Mouse (Mus musculus) limb, embryonic 14.5 days (tissue): ENCODE measurements around the gene Prkn. TPM values are rescaled to one million over a fixed set of nuclear protein-coding genes. Genes with fewer than 3 reads are reported as not detected.

Experiments
- ATAC-seq: fragments of 200-750 bp; cut with Nextera tagmentation; 2 replicates; pipeline ENCODE4 v1.8.0; 2017; ENCODE audit warnings: low read depth, moderate number of reproducible peaks, moderate TSS enrichment; ENCODE audit not compliant: low FRiP score
- DNase-seq: peaks from one replicate; pipeline ENCODE4 v3.0.0-alpha.2; 2015; ENCODE audit warnings: low spot score
- H3K27ac ChIP-seq: fragments of 300-500 bp; sonication (generic); replicated peaks from 2 replicates; pipeline ENCODE4 v1.5.1; 2014; ENCODE audit warnings: low read depth, mild to moderate bottlenecking, low read length, moderate library complexity, mixed read lengths
- H3K27me3 ChIP-seq: fragments of 300-500 bp; sonication (generic); 2 replicates; pipeline ENCODE4 v1.6.1; 2014; ENCODE audit warnings: low read length, mixed read lengths; ENCODE audit not compliant: control insufficient read depth, insufficient read depth
- H3K36me3 ChIP-seq: fragments of 300-500 bp; sonication (generic); 2 replicates; pipeline ENCODE4 v1.6.1; 2014; ENCODE audit warnings: mild to moderate bottlenecking, low read length, moderate library complexity, mixed read lengths; ENCODE audit not compliant: control insufficient read depth, insufficient read depth
- H3K4me1 ChIP-seq: fragments of 300-500 bp; sonication (generic); 2 replicates; pipeline ENCODE4 v1.6.1; 2014; ENCODE audit warnings: antibody characterized with exemption, low read length, mixed read lengths; ENCODE audit not compliant: control insufficient read depth, insufficient read depth
- H3K4me2 ChIP-seq: fragments of 300-500 bp; sonication (generic); replicated peaks from 2 replicates; pipeline ENCODE4 v1.6.1; 2014; ENCODE audit warnings: low read depth, mild to moderate bottlenecking, low read length, moderate library complexity; ENCODE audit not compliant: severe bottlenecking
- H3K4me3 ChIP-seq: fragments of 300-500 bp; sonication (generic); replicated peaks from 2 replicates; pipeline ENCODE4 v1.5.1; 2014; ENCODE audit warnings: low read length
- H3K9ac ChIP-seq: fragments of 300-500 bp; sonication (generic); 2 replicates; pipeline ENCODE4 v1.6.1; 2014; ENCODE audit warnings: mild to moderate bottlenecking, low read depth, low read length, moderate library complexity; ENCODE audit not compliant: severe bottlenecking
- H3K9me3 ChIP-seq: fragments of 300-500 bp; sonication (generic); 2 replicates; pipeline ENCODE4 v1.6.1; 2016; ENCODE audit warnings: low read length; ENCODE audit not compliant: control insufficient read depth
- POLR2A ChIP-seq: fragments of 200-500 bp; IDR thresholded peaks from 2 replicates; pipeline ENCODE4 v1.8.0; 2012; ENCODE audit warnings: inconsistent platforms, mild to moderate bottlenecking, moderate library complexity, borderline replicate concordance; ENCODE audit not compliant: insufficient read depth, insufficient read length; ENCODE audit errors: extremely low read depth
- WGBS: fragments of 180-500 bp; shearing (Covaris S2); extraction: QIAGEN DNeasy Blood & Tissue Kit; methylation state at CpG from one replicate; pipeline ENCODE4 v1.1.7; 2014; 5-methylcytosine and 5-hydroxymethylcytosine counted together
- polyA plus RNA-seq, 2 experiments: library from polyadenylated mRNA; depleted of rRNA in 1 of 2; stranded (reverse) in 1 of 2; unstranded in 1 of 2; fragments of >200 nt; fragmentation: Nextera tagmentation in 1 of 2; extraction: Ambion mirVana in 1 of 2; gene quantifications; 2 replicates each; pipeline versions ENCODE4 v1.2.1 to v1.2.3; 2012 to 2014

The Prkn gene
- polyA plus RNA-seq, 2 experiments = 2.3 to 2.7 TPM

GRCm38 (mm10) chr17:11972969-11973787 is 1133.0 kb downstream of the Prkn start:
- ATAC-seq (no peak), DNase-seq (no peak)
- H3K4me1 ChIP-seq = no peaks in the 10 kb centered on the region
- H3K4me2 ChIP-seq = no peak overlapping the region
- no peak overlapping the region for H3K4me3 ChIP-seq
- TF ChIP-seq POLR2A = no peak
- 46% methylated on average over 13 of the region's 13 CpGs for WGBS
- peaks cover 4% of the 10 kb centered on the region; the same call in 1 of the 2 replicates for H3K27me3 ChIP-seq
- no peak overlapping the region for H3K27ac ChIP-seq
- H3K9ac ChIP-seq = no peak overlapping the region
- H3K36me3 ChIP-seq = no peaks in the 10 kb centered on the region
- H3K9me3 ChIP-seq = no peaks in the 10 kb centered on the region

GRCm38 (mm10) chr17:11975062-11975607 is 1135.0 kb downstream of the Prkn start:
- no peak overlapping the region for H3K4me2 ChIP-seq
- no peak overlapping the region for H3K27ac ChIP-seq
- no peak overlapping the region for H3K4me3 ChIP-seq
- H3K9ac ChIP-seq = no peak overlapping the region
- ATAC-seq (peak; percentile 28; the same call in 1 of the 2 replicates), DNase-seq (peak; percentile 58)
- no peaks in the 10 kb centered on the region for H3K4me1 ChIP-seq
- H3K27me3 ChIP-seq = peaks cover 4% of the 10 kb centered on the region; the same call in 1 of the 2 replicates
- H3K36me3 ChIP-seq = no peaks in the 10 kb centered on the region
- no peaks in the 10 kb centered on the region for H3K9me3 ChIP-seq
- no peak for TF ChIP-seq POLR2A
- WGBS = 32% methylated on average over 7 of the region's 7 CpGs

GRCm38 (mm10) chr17:11978260-11978821 is 1138.2 kb downstream of the Prkn start:
- Histone ChIP-seq H3K36me3 (no peaks in the 10 kb centered on the region), H3K9ac (no peak overlapping the region), H3K4me2 (no peak overlapping the region), H3K27ac (no peak overlapping the region), H3K27me3 (peaks cover 4% of the 10 kb centered on the region; the same call in 1 of the 2 replicates), H3K4me1 (no peaks in the 10 kb centered on the region), H3K4me3 (no peak overlapping the region), H3K9me3 (no peaks in the 10 kb centered on the region)
- DNase-seq (no peak), ATAC-seq (0 out of 2 replicates have a peak, but pooled peaks have one; percentile 9)
- WGBS = 23% methylated on average over 17 of the region's 17 CpGs
- no peak for TF ChIP-seq POLR2A

- no peak for ATAC-seq
- WGBS = 67% methylated on average over 9 of the region's 9 CpGs
- Histone ChIP-seq H3K27me3 (peaks cover 5% of the 10 kb centered on the region; the same call in 1 of the 2 replicates), H3K4me3 (no peak overlapping the region), H3K9me3 (no peaks in the 10 kb centered on the region), H3K4me1 (no peaks in the 10 kb centered on the region), H3K36me3 (no peaks in the 10 kb centered on the region), H3K27ac (no peak overlapping the region), H3K4me2 (no peak overlapping the region), H3K9ac (no peak overlapping the region)
- no peak for DNase-seq
- no peak for TF ChIP-seq POLR2A
Measured at GRCm38 (mm10) chr17:11981666-11982065, 1141.5 kb downstream of the Prkn start.

- H3K4me3 ChIP-seq = no peak overlapping the region
- H3K4me1 ChIP-seq = peaks cover 23% of the 10 kb centered on the region
- TF ChIP-seq POLR2A = no peak
- no peak overlapping the region for H3K27ac ChIP-seq
- WGBS = 67% methylated on average over 14 of the region's 14 CpGs
- 0 out of 2 replicates have a peak, but pooled peaks cover 19% of the 10 kb centered on the region for H3K27me3 ChIP-seq
- ATAC-seq = 0 out of 2 replicates have a peak, but pooled peaks have one; percentile 14
- no peaks in the 10 kb centered on the region for H3K36me3 ChIP-seq
- no peak overlapping the region for H3K9ac ChIP-seq
- no peak overlapping the region for H3K4me2 ChIP-seq
- no peak for DNase-seq
- H3K9me3 ChIP-seq = no peaks in the 10 kb centered on the region
Measured at GRCm38 (mm10) chr17:11988110-11988837, 1148.1 kb downstream of the Prkn start.
